Mouse (Mus musculus): ENCODE results near the gene Zkscan14. TPM values are rescaled to one million over a fixed set of nuclear protein-coding genes. Genes with fewer than 3 reads are reported as not detected.

The Zkscan14 gene
- polyA plus RNA-seq, 1 experiment from 2014 or later: 13.9 TPM

DNA sequence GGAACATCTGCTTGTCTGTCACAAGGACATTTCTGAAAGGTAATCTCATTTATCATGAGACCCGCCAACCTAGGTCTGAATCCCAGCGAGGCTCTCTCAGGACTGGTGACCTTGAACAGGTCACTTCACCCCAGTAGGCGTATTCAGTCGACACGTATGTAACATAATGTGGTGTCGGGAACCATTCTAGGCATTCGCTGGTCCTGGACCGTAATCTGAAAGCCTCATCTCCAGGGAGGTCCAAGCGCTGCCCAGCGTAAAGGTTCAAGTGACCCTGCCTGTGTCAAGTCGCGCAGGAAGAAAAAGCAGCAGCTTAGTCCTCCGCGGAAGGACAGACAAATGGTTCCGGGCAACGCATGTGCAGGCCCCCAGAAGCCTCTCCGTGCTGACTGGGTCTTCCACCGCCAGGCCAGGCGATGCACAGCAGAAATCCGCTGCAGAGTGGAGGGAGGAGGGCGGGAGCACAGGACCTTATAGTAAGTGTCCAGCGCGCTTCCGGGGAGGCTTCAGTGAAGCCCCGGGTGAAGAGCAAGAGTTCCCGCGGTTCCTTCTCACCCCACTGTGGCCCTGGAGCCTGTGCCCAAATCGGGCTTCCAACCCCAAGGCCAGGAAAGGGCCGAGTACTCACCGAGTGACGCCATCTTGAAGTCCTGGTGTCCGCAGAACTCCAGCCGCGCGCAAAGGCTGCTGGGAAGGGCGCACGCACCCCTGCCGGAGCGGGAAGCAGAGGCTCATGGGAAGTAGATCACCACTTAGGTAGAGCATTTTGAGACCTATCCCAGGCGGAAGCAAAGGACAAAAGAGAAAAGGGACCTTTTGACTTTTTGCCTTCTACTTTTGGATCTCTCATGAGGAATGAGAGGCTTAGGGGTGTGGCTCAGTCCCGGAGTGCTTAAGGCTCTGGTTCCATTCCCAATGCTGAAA is 10.5 kb downstream of the Zkscan14 start:
- DNase-seq (peak; percentile 96), ATAC-seq (ENCODE audit: low FRiP score, low TSS enrichment) (peak; percentile 91)
- Histone ChIP-seq H3K36me3 (ENCODE audit: control insufficient read depth, insufficient read depth, low read length) (peaks cover 39% of the 10 kb centered on the region), H3K9me3 (ENCODE audit: control insufficient read depth, low read length) (no peaks in the 10 kb centered on the region), H3K9ac (replicated peaks; ENCODE audit: low read length) (peak overlapping the region; percentile 82), H3K4me3 (replicated peaks; ENCODE audit: low read depth, low read length) (peak overlapping the region; percentile 88), H3K4me2 (ENCODE audit: low read length) (peak overlapping the region; percentile 88), H3K27me3 (ENCODE audit: control insufficient read depth, insufficient read depth, low read length) (no peaks in the 10 kb centered on the region), H3K27ac (replicated peaks; ENCODE audit: low read depth, low read length) (peak overlapping the region; percentile 85), H3K4me1 (ENCODE audit: control insufficient read depth, insufficient read depth, low read length) (peaks cover 15% of the 10 kb centered on the region)
- WGBS: under 1% methylated on average over 41 of the region's 41 CpGs

- H3K27me3 ChIP-seq (ENCODE audit: control insufficient read depth, insufficient read depth, low read length): no peaks in the 10 kb centered on the region
- peaks cover 15% of the 10 kb centered on the region for H3K4me1 ChIP-seq (ENCODE audit: control insufficient read depth, insufficient read depth, low read length)
- DNase-seq (no peak), ATAC-seq (ENCODE audit: low FRiP score, low TSS enrichment) (no peak)
- peak overlapping the region; percentile 82 for H3K9ac ChIP-seq (replicated peaks; ENCODE audit: low read length)
- no peak overlapping the region for H3K27ac ChIP-seq (replicated peaks; ENCODE audit: low read depth, low read length)
- WGBS: 68% methylated on average over 5 of the region's 5 CpGs
- H3K9me3 ChIP-seq (ENCODE audit: control insufficient read depth, low read length): no peaks in the 10 kb centered on the region
- H3K4me3 ChIP-seq (replicated peaks; ENCODE audit: low read depth, low read length): peak overlapping the region; percentile 88
- H3K4me2 ChIP-seq (ENCODE audit: low read length): peak overlapping the region; percentile 88
- H3K36me3 ChIP-seq (ENCODE audit: control insufficient read depth, insufficient read depth, low read length): peaks cover 40% of the 10 kb centered on the region
Observed at GRCm38 (mm10) chr5:145190373-145190772, 11.3 kb downstream of the Zkscan14 start.

DNA sequence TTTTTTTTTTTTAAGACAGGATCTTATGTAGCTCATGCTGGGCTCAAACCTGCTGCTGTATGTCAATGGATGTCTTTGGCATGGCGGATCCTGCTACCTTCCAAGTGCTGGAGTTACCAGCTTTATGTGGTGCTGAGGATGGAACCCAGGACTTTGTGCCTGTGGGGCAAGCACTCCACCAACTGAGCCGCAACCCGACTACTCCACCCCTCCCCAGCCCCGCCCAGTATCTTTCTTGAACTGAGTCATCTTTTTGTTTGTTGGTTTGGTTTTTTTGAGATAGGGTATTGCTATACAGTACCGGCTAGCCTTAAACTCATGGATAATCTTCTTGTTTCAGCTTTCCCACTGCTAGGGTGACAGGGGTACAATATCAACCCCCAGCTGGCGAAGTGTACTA is 12.3 kb downstream of the Zkscan14 start:
- no peak for ATAC-seq (ENCODE audit: low FRiP score, low TSS enrichment)
- no peak for DNase-seq
- H3K27ac ChIP-seq (replicated peaks; ENCODE audit: low read depth, low read length): no peak overlapping the region
- no peak overlapping the region for H3K4me3 ChIP-seq (replicated peaks; ENCODE audit: low read depth, low read length)
- peaks cover 15% of the 10 kb centered on the region for H3K4me1 ChIP-seq (ENCODE audit: control insufficient read depth, insufficient read depth, low read length)
- no peaks in the 10 kb centered on the region for H3K9me3 ChIP-seq (ENCODE audit: control insufficient read depth, low read length)
- peaks cover 39% of the 10 kb centered on the region for H3K36me3 ChIP-seq (ENCODE audit: control insufficient read depth, insufficient read depth, low read length)
- 96% methylated on average over 6 of the region's 6 CpGs for WGBS
- H3K4me2 ChIP-seq (ENCODE audit: low read length): peak overlapping the region; percentile 88; the same call in 1 of the 2 replicates
- H3K27me3 ChIP-seq (ENCODE audit: control insufficient read depth, insufficient read depth, low read length): no peaks in the 10 kb centered on the region
- H3K9ac ChIP-seq (replicated peaks; ENCODE audit: low read length): no peak overlapping the region

DNA sequence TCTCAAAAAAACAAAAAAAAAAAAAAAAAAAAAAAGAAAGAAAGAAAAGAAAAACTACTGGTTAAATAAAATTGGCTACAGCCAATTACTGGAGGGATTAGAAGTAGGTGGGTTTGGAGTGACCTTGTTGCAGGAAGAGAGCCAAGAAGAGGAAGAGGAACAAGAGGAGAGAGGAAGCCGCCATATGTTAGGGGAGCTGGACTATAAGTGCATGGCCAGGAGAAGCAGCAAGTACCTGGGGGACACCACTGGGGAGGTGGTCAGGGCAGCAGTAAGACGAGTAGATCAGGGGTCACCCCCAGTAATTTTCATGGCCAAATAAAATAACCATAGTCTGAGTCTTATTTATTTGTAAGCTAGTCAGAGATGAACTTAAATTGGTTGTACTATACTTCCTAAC is 16.4 kb downstream of the Zkscan14 start:
- WGBS: 93% methylated on average over 2 of the region's 2 CpGs
- H3K4me3 ChIP-seq (replicated peaks; ENCODE audit: low read depth, low read length): no peak overlapping the region
- H3K4me1 ChIP-seq (ENCODE audit: control insufficient read depth, insufficient read depth, low read length): peaks cover 4% of the 10 kb centered on the region
- no peak overlapping the region for H3K27ac ChIP-seq (replicated peaks; ENCODE audit: low read depth, low read length)
- no peak overlapping the region for H3K9ac ChIP-seq (replicated peaks; ENCODE audit: low read length)
- H3K36me3 ChIP-seq (ENCODE audit: control insufficient read depth, insufficient read depth, low read length): peaks cover 72% of the 10 kb centered on the region
- no peak for DNase-seq
- H3K9me3 ChIP-seq (ENCODE audit: control insufficient read depth, low read length): no peaks in the 10 kb centered on the region
- no peak for ATAC-seq (ENCODE audit: low FRiP score, low TSS enrichment)
- no peaks in the 10 kb centered on the region for H3K27me3 ChIP-seq (ENCODE audit: control insufficient read depth, insufficient read depth, low read length)
- H3K4me2 ChIP-seq (ENCODE audit: low read length): no peak overlapping the region

- Histone ChIP-seq H3K27me3 (ENCODE audit: control insufficient read depth, insufficient read depth, low read length) (no peaks in the 10 kb centered on the region), H3K9me3 (ENCODE audit: control insufficient read depth, low read length) (no peaks in the 10 kb centered on the region), H3K36me3 (ENCODE audit: control insufficient read depth, insufficient read depth, low read length) (peaks cover 100% of the 10 kb centered on the region), H3K9ac (replicated peaks; ENCODE audit: low read length) (no peak overlapping the region), H3K27ac (replicated peaks; ENCODE audit: low read depth, low read length) (no peak overlapping the region), H3K4me1 (ENCODE audit: control insufficient read depth, insufficient read depth, low read length) (no peaks in the 10 kb centered on the region), H3K4me2 (ENCODE audit: low read length) (no peak overlapping the region), H3K4me3 (replicated peaks; ENCODE audit: low read depth, low read length) (no peak overlapping the region)
- no peak for ATAC-seq (ENCODE audit: low FRiP score, low TSS enrichment)
- WGBS: 91% methylated on average over 18 of the region's 18 CpGs
- no peak for DNase-seq
Observed at GRCm38 (mm10) chr5:145178461-145178980, 23.1 kb downstream of the Zkscan14 start.

DNA sequence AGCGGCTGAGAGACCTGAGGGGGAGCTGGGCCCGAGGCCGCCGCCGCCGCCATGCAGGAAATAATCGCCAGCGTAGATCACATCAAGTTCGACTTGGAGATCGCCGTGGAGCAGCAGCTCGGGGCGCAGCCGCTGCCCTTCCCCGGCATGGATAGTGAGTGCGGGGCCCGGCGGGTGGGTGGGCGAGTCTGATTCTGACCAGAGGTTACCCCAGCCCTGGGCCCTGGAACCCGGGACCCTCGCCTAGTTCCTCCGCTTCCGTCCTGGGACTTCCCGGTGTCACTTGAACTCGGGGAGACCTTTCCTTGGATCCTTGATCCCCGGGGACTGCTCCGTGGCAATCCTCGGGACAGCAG is 34.4 kb downstream of the Zkscan14 start:
- WGBS: under 1% methylated on average over 26 of the region's 28 CpGs
- peak; percentile 63 for ATAC-seq (ENCODE audit: low FRiP score, low TSS enrichment)
- peaks cover 50% of the 10 kb centered on the region for H3K36me3 ChIP-seq (ENCODE audit: control insufficient read depth, insufficient read depth, low read length)

GRCm38 (mm10) chr5:145166536-145167305 is 34.9 kb downstream of the Zkscan14 start, which contains the start of the genes Ptcd1 and Cpsf4:
Gene Ptcd1 (minus strand): TSS chr5:145167108.
Gene Cpsf4 (plus strand): TSS chr5:145167213.
- peaks cover 21% of the 10 kb centered on the region for H3K4me1 ChIP-seq (ENCODE audit: control insufficient read depth, insufficient read depth, low read length)
- ATAC-seq (ENCODE audit: low FRiP score, low TSS enrichment) (peak; percentile 93), DNase-seq (peak; percentile 100)
- peak within 1 kb of the TSS; percentile 83 for H3K4me2 ChIP-seq (ENCODE audit: low read length)
- no peaks in the 10 kb centered on the region for H3K27me3 ChIP-seq (ENCODE audit: control insufficient read depth, insufficient read depth, low read length)
- peak within 1 kb of the TSS; percentile 90 for H3K9ac ChIP-seq (replicated peaks; ENCODE audit: low read length)
- peaks cover 48% of the 10 kb centered on the region for H3K36me3 ChIP-seq (ENCODE audit: control insufficient read depth, insufficient read depth, low read length)
- peak within 1 kb of the TSS; percentile 75 for H3K27ac ChIP-seq (replicated peaks; ENCODE audit: low read depth, low read length)
- under 1% methylated on average over 51 of the region's 51 CpGs for WGBS
- no peaks in the 10 kb centered on the region for H3K9me3 ChIP-seq (ENCODE audit: control insufficient read depth, low read length)
- H3K4me3 ChIP-seq (replicated peaks; ENCODE audit: low read depth, low read length): peak within 1 kb of the TSS; percentile 91

More for the DNA sequence above, 34.4 kb downstream of the Zkscan14 start:
- H3K4me1 ChIP-seq (ENCODE audit: control insufficient read depth, insufficient read depth, low read length): peaks cover 21% of the 10 kb centered on the region
- peak overlapping the region; percentile 83 for H3K4me2 ChIP-seq (ENCODE audit: low read length)
- peak overlapping the region; percentile 91 for H3K4me3 ChIP-seq (replicated peaks; ENCODE audit: low read depth, low read length)
- H3K9me3 ChIP-seq (ENCODE audit: control insufficient read depth, low read length): no peaks in the 10 kb centered on the region
- peak overlapping the region; percentile 90 for H3K9ac ChIP-seq (replicated peaks; ENCODE audit: low read length)
- peak; percentile 37 for DNase-seq
- H3K27ac ChIP-seq (replicated peaks; ENCODE audit: low read depth, low read length): peak overlapping the region; percentile 74
- H3K27me3 ChIP-seq (ENCODE audit: control insufficient read depth, insufficient read depth, low read length): no peaks in the 10 kb centered on the region

GRCm38 (mm10) chr5:145165184-145165583 is 36.5 kb downstream of the Zkscan14 start:
- ATAC-seq (ENCODE audit: low FRiP score, low TSS enrichment): no peak

More at GRCm38 (mm10) chr5:145165184-145165583, 36.5 kb downstream of the Zkscan14 start:
- no peak overlapping the region for H3K9ac ChIP-seq (replicated peaks; ENCODE audit: low read length)
- DNase-seq: no peak
- H3K27ac ChIP-seq (replicated peaks; ENCODE audit: low read depth, low read length): no peak overlapping the region
- H3K4me3 ChIP-seq (replicated peaks; ENCODE audit: low read depth, low read length): no peak overlapping the region
- no peaks in the 10 kb centered on the region for H3K27me3 ChIP-seq (ENCODE audit: control insufficient read depth, insufficient read depth, low read length)
- peaks cover 21% of the 10 kb centered on the region for H3K4me1 ChIP-seq (ENCODE audit: control insufficient read depth, insufficient read depth, low read length)
- no peaks in the 10 kb centered on the region for H3K9me3 ChIP-seq (ENCODE audit: control insufficient read depth, low read length)
- peaks cover 48% of the 10 kb centered on the region for H3K36me3 ChIP-seq (ENCODE audit: control insufficient read depth, insufficient read depth, low read length)
- WGBS: 88% methylated on average over 15 of the region's 15 CpGs
- H3K4me2 ChIP-seq (ENCODE audit: low read length): no peak overlapping the region

Measured in midbrain, embryonic 14.5 days (tissue).